Mouse (Mus musculus): Measurements from ENCODE around the gene Sp140.
"Not testable (repeated sequence)": the region's sequence is repeated elsewhere in the genome, so short reads cannot be mapped to it uniquely, and the experiment has no call there.

Gene Sp140

DNA sequence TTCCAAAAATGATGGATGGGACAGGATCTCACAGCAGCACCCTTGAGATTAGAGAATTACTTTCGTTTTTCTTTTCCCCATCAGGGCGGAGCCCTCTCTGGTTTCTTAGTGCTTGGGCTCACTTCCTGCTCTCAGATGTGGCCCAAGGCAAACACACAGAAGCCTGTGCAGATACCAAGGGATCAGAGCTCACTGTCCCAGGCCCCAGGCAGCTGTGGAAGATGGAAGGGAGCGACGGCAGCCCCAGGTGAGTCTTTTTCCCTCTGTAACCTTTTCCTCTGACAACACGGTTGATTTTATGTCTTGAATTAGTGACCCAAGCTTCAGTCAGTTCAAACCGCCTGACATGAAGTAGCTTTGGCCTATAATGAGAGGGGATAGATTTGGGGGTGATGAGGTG lies 49.7 kb downstream of the Sp140 start, which contains the start of gene Sp100:
Gene Sp100, plus strand, starts transcription at position 108 of the 400 bp plus-strand sequence.
- DNase-seq (ENCODE audit: low spot score in 2 of 2): peak; percentile 18 to 45

DNA sequence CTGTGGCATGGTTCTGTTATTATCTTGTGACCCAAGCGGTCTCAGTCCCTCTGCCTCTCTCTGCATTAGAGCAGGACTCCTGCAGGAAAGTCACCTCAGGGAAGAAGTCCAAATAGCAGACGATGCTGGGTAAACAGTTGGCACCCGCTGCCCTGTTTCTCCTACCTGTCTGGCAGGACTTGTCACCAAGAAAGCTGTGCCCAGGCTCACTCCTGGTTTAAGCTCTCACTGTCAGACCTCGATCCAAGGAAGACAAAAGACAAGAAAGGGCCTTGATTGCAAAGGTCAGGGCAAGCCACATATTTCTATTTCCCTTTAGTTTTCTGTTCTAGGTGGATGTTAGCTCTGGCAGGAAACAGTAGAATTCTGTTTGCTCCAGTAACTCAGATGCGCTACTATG lies 50.3 kb downstream of the Sp140 start:
- DNase-seq (ENCODE audit: low spot score in 2 of 2): not testable (repeated sequence)

DNA sequence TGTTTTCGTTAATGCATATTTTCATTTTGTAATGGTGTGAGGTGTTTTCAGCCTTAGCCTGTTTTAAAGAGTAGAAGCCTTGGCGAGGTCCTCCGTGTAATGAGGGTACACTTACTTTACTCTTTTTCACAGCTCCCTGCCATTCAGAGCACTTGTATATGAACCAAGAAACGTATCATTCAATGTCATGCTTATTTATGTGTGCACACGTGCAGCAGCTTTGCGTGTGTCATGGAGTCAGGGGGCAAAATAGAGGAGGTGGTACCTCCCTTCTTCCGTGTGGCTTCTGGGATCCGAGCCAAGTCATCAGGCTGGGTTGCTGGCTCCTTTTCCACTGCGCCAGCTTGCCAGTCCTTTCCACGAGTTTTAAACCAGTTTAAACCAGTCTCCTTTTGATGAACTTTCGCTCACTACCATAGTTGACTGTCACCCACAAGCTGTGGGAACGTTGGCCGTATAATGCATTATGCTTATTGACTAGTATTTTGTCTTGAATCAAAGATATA lies 51.6 kb downstream of the Sp140 start:
- peak in 1 of 2 experiments; percentile 26 for DNase-seq (ENCODE audit: low spot score in 2 of 2)

DNA sequence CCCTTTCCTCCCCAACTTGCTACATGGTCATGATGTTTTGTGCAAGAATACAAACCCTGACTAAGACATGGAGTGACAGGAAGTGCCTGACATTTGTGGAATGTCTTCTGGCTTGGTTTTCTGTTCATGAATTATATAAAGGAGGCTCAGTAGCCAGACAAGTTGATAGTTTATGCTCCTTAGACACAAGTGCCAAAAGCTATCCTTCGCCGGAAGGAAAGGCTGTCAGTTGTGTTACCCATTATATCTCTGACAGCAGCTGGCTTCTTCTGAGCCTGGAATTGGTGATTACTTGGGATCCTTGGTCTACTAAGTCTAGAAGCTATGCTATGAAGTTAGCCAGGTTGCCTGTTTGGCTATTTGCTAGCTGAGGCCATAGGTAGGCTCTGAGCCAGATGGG lies 57.0 kb downstream of the Sp140 start:
- DNase-seq (ENCODE audit: low spot score in 2 of 2): not testable (repeated sequence)

DNA sequence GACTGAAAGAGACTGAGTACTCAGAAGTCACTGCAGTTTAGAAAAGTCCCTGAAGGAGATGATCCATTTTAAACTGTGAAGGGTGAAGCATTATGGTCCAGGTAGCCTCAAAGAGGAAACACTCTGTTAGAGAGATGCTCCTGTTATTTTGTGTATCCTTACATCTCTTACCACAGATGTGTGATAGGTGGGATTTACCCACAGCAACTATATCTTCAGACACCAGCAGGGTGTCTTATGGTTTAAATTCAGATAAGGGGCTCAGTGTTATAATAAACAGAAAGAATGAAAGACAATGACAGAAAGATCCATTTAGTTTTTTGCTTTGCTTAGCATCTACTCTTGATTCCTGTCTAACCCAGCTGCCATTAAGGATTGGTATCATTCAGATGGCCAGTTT lies 64.1 kb downstream of the Sp140 start:
- DNase-seq (ENCODE audit: low spot score in 2 of 2): no peak

DNA sequence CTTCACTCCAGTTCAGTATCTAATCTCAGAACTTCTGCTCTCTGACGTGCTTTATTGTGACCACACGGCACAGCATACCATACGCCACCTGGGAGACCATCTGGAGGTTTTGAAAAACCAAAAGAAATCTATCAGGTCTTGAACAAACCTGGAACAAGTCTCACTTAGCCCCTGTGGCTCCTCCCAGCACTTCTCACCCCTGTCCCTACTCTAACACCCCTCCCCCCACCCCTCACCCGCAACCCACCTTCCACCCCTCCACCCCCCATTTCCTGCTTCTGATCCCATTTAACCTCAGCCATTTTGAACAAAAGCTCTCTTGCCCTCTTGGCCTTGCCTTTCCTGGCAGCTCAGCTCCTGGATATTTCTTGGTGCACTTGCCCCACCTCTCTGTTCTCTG lies 80.0 kb downstream of the Sp140 start:
- no peak for DNase-seq (ENCODE audit: low spot score in 2 of 2)

DNA sequence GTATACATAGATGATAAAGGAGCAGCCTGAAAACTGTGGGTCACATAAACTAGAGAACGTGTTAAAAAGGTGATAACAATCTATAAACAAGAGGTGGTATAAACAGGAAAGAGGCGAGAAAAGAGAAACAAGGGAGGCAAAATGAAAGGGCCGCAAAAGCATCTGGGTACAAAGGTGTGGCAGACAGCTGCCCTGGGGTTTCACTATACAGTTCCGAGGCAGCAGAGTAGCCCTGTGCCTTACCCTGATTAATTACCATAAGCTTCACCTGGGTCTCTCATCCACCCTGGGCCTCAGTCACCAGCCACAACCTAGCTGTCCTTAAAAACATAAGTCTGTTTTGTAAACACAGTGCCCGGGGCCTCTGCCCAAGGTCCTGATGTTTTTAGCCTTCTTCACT lies 86.5 kb downstream of the Sp140 start:
- DNase-seq (ENCODE audit: low spot score in 2 of 2): no peak

DNA sequence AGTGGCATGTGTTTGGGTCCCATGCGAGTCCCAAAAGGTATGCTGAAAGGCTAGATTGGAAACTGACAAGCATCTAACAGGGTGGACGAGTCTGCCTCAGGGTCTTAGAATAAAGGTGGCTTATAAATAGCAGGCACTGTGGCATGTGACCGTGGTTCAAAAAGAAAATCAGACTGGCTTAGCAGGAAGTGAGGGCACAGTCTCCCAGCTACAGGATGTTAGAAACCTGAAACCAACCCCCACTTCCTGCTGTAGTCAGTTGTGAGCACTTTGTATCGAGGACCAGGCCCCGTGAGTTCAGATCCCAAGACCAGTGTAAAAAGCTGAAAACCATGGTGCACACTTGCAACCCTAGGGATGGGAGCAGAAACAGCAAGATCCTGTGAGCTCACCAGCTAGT lies 87.2 kb downstream of the Sp140 start:
- DNase-seq (ENCODE audit: low spot score in 2 of 2): peak in 1 of 2 experiments; percentile 43

DNA sequence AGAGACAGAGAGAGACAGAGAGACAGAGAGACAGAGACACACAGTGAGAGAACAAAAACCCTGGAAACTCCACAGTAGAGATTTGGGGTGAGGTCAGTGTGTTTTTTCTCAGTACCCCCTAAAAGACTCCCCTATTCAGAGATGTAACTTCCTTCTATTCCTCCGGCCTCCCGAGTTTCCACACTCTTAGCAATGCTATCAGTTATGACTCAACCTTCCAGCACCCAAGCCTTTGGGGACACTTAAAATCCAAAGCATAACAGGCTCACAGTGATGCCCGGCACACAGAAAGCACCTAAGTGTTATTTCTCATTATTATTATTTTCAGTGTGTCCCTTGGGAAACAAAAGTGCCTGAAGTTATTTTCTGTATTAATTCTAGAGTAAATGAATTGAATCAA lies 90.4 kb downstream of the Sp140 start:
- no peak for DNase-seq (ENCODE audit: low spot score in 2 of 2)

DNA sequence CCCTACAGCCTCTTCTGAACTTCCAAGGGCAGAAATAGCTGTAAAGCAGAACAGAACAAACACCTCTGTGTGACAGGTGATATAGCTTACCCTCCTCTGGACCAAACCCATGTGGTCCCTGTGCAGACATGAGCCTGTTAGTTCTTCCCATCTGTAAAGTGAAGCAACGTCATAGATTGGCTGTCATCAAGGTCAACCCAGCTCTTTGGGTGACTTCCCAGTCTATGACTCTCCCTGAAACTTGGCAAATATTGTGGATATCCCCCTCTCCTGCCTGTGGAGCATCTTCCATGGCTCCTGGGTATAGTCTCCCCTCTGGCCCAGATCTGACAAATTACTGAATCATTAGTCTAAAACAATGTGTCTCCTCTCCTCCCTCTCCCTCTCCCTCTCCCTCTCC lies 92.1 kb downstream of the Sp140 start:
- no peak for DNase-seq (ENCODE audit: low spot score in 2 of 2)

DNA sequence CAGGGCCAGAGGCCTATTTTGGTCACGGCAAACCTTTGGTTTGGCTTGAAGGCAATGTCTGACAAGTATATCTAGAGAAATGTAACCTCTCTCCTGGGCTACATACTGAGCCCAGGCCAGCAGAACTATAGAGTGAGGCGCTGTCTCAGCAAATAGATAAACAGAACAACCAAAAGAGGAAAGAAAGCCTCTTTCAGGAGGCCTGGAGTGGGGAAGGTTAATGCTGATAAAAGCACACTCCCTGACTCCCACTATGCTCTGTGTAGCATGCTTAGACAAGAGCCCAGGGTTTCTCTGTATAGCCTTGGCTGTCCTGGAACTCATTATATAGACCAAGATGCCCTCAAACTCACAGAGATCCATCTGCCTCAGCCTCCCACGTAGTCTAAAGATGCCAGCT lies 93.1 kb downstream of the Sp140 start:
- no peak for DNase-seq (ENCODE audit: low spot score in 2 of 2)
